Mouse (Mus musculus): Measurements from ENCODE around the gene Tfe3. TPM values are rescaled to one million over a fixed set of nuclear protein-coding genes. Genes with fewer than 3 reads are reported as not detected.
A peak's percentile ranks its signal among the peaks of the same experiment; 100 is the strongest.
"Not testable (repeated sequence)": the region's sequence is repeated elsewhere in the genome, so short reads cannot be mapped to it uniquely, and the experiment has no call there.

Tfe3 gene
- polyA plus RNA-seq, 1 experiment from 2014 or later = 30.5 TPM

DNA sequence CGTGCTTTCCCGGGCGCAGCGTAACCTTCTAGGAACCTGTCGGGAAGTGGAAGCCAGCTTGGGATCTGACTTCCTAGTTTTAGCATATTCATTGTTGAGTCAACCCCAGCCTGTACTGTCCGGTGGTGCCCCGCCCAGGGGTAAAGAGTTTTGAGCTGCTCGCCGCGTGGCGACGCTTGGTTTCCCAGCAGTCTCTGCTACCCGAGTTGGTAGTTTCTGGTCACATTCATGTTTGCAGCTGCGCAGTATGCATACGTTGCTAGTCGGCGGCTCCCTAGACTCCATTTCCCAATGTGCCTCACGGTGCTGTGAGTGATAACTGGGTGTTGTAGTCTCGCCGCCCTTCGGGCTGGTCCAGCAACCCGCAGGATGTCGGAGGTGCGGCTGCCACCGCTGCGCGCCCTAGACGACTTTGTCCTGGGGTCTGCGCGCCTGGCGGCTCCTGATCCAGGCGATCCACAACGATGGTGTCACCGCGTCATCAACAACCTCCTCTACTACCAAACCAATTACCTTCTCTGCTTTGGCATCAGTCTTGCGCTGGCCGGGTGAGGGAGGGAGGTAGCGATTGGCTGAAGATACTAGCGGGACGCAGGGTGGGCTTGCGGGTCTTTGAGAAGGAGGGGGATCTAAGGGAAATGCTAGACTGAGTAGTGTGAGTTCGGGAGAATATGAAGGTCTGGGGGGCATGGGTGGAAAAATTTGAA, 34.0 kb upstream of the Tfe3 start, which contains the start of gene Praf2:
TSS of gene Praf2 (plus strand) at position 225 of the 707 bp plus-strand sequence.
- peak within 1 kb of the TSS; percentile 52 for H3K4me3 ChIP-seq
- no peaks in the 10 kb centered on the region for H3K9me3 ChIP-seq
- no peaks in the 10 kb centered on the region for H3K27me3 ChIP-seq
- peak within 1 kb of the TSS; percentile 59 for H3K27ac ChIP-seq
- H3K9ac ChIP-seq = peak within 1 kb of the TSS; percentile 54
- peaks cover 6% of the 10 kb centered on the region for H3K4me1 ChIP-seq
- H3K36me3 ChIP-seq = 0 out of 2 replicates have a peak, but pooled peaks cover 3% of the 10 kb centered on the region
- H3K4me2 ChIP-seq = peak within 1 kb of the TSS; percentile 54
- ATAC-seq (ENCODE audit: borderline replicate concordance, extremely low read depth, low FRiP score, low TSS enrichment) = peak; percentile 91
- WGBS = 11% methylated on average over 42 of the region's 42 CpGs

DNA sequence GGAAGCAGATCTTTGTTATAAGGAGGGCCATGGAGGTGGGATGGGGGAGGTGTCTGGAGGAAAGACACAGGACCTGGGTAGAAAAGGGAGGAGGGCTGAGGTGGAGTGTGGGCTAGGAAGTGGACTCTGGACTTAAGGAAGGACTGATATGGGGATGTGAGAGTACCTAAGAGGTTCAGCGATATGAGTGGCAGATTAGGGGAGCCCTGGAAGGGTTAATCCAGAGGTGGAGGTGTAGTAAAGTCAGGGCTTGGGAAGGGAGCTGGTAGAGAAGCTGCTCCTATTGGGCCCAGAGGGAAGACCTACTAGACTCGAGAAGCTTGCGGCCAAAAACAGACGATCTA, 33.5 kb upstream of the Tfe3 start:
- peak overlapping the region; percentile 54 for H3K4me2 ChIP-seq
- WGBS = 24% methylated on average over 4 of the region's 4 CpGs
- H3K9ac ChIP-seq = peak overlapping the region; percentile 54

DNA sequence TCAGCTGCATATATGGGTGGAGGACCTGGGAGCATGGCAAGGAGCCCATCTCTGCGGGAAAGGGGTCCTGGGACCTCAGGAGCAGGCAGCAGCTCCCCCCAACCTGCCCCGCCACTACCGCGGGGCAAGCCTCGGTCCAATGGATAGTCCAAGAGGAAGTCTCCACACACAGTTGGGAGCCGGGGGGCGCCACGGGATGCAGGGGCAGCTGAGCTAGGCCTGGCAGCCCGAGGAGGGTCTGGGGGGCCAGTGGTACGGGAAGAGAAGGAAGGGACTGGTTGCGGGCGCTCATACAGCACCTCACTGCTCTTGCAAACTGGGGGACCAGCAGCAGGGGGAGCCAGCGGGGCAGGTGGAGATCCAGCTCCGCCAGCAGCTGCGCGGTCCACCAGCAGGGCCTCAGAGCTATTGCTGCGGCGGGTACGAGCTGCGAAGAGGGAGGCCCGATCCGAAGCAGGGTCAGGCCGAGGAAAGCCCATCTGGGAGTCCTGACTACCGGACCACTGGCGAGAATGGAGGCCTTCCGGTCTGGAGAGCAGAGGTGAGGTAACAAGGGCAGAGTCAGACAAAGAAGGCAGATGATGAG, 28.7 kb upstream of the Tfe3 start:
- H3K9me3 ChIP-seq = no peaks in the 10 kb centered on the region
- no peak overlapping the region for H3K4me3 ChIP-seq
- WGBS = 29% methylated on average over 25 of the region's 26 CpGs
- H3K4me1 ChIP-seq = no peaks in the 10 kb centered on the region
- no peak overlapping the region for H3K9ac ChIP-seq
- no peak for ATAC-seq (ENCODE audit: borderline replicate concordance, extremely low read depth, low FRiP score, low TSS enrichment)
- H3K27me3 ChIP-seq = no peaks in the 10 kb centered on the region
- H3K27ac ChIP-seq = no peak overlapping the region
- no peaks in the 10 kb centered on the region for H3K36me3 ChIP-seq
- no peak overlapping the region for H3K4me2 ChIP-seq

More for the DNA sequence above, 33.5 kb upstream of the Tfe3 start:
- H3K27ac ChIP-seq = no peak overlapping the region
- H3K27me3 ChIP-seq = no peaks in the 10 kb centered on the region
- H3K4me1 ChIP-seq = peaks cover 6% of the 10 kb centered on the region; the same call in 1 of the 2 replicates
- peak; percentile 25; the same call in 1 of the 2 replicates for ATAC-seq (ENCODE audit: borderline replicate concordance, extremely low read depth, low FRiP score, low TSS enrichment)
- H3K9me3 ChIP-seq = no peaks in the 10 kb centered on the region
- peak overlapping the region; percentile 52 for H3K4me3 ChIP-seq
- 0 out of 2 replicates have a peak, but pooled peaks cover 3% of the 10 kb centered on the region for H3K36me3 ChIP-seq

GRCm38 (mm10) chrX:7739336-7740081, 22.9 kb upstream of the Tfe3 start:
- peak; percentile 66; the same call in 1 of the 2 replicates for ATAC-seq (ENCODE audit: borderline replicate concordance, extremely low read depth, low FRiP score, low TSS enrichment)
- Histone ChIP-seq H3K4me2 (peak overlapping the region; percentile 41), H3K9me3 (no peaks in the 10 kb centered on the region), H3K36me3 (no peaks in the 10 kb centered on the region), H3K9ac (no peak overlapping the region), H3K27ac (peak overlapping the region; percentile 75), H3K27me3 (no peaks in the 10 kb centered on the region), H3K4me1 (no peaks in the 10 kb centered on the region), H3K4me3 (peak overlapping the region; percentile 26)
- 47% methylated on average over 14 of the region's 14 CpGs for WGBS

GRCm38 (mm10) chrX:7740082-7740819, 22.1 kb upstream of the Tfe3 start:
- H3K27ac ChIP-seq = peak overlapping the region; percentile 75
- 39% methylated on average over 10 of the region's 10 CpGs for WGBS
- 0 out of 2 replicates have a peak, but pooled peaks have one; percentile 43 for ATAC-seq (ENCODE audit: borderline replicate concordance, extremely low read depth, low FRiP score, low TSS enrichment)

DNA sequence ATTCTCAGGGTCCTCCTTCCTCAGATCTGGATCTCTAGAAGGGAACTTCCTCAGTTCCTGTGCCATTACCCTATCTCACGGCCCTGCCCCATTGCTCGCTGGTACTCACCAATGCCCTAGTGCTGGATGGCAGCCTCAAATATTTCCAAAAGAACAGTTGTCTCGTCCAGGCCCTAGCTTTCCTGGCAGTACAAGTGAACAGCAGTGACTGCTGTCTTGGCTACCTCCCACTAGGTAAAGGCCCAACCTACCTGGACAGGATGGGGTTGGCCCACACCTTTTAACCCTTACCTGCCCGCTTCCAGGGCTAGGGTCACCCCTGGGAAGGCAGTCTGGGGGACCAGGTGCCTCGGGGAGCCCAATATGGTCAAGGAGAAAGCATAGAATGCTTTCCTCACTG, 21.3 kb upstream of the Tfe3 start:
- ATAC-seq (ENCODE audit: borderline replicate concordance, extremely low read depth, low FRiP score, low TSS enrichment) = no peak
- no peaks in the 10 kb centered on the region for H3K4me1 ChIP-seq
- no peaks in the 10 kb centered on the region for H3K27me3 ChIP-seq
- no peaks in the 10 kb centered on the region for H3K9me3 ChIP-seq
- H3K36me3 ChIP-seq = no peaks in the 10 kb centered on the region
- peak overlapping the region; percentile 41 for H3K4me2 ChIP-seq
- peak overlapping the region; percentile 75 for H3K27ac ChIP-seq
- no peak overlapping the region for H3K9ac ChIP-seq
- 63% methylated on average over 5 of the region's 5 CpGs for WGBS
- H3K4me3 ChIP-seq = peak overlapping the region; percentile 26

More at GRCm38 (mm10) chrX:7740082-7740819, 22.1 kb upstream of the Tfe3 start:
- H3K4me2 ChIP-seq = peak overlapping the region; percentile 41
- no peaks in the 10 kb centered on the region for H3K36me3 ChIP-seq
- no peaks in the 10 kb centered on the region for H3K9me3 ChIP-seq
- no peaks in the 10 kb centered on the region for H3K4me1 ChIP-seq
- H3K9ac ChIP-seq = no peak overlapping the region
- H3K4me3 ChIP-seq = peak overlapping the region; percentile 26
- no peaks in the 10 kb centered on the region for H3K27me3 ChIP-seq

DNA sequence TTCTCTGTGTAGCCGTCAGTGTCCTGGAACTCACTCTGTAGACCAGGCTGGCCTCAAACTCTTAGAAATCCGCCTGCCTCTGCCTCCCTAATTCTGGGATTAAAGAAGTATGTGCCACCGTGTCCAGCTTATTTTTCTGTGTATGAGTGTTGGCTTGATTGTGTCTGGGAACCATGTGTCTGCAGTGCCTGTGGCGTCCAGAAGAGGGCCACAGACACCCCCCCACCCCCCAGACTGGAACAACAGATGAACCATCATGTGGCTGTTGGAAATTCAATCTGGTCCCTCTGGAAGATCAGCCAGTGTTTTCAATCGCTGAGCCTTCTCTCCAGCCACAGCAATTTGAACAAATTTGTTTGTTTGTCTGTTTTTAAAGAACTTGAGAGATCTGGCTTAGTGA, 18.9 kb upstream of the Tfe3 start:
- H3K9ac ChIP-seq = no peak overlapping the region
- no peaks in the 10 kb centered on the region for H3K36me3 ChIP-seq
- no peaks in the 10 kb centered on the region for H3K4me1 ChIP-seq
- H3K4me2 ChIP-seq = no peak overlapping the region
- H3K27me3 ChIP-seq = no peaks in the 10 kb centered on the region
- H3K27ac ChIP-seq = no peak overlapping the region
- H3K4me3 ChIP-seq = no peak overlapping the region
- no peaks in the 10 kb centered on the region for H3K9me3 ChIP-seq
- no peak for ATAC-seq (ENCODE audit: borderline replicate concordance, extremely low read depth, low FRiP score, low TSS enrichment)
- 56% methylated on average over 5 of the region's 5 CpGs for WGBS

DNA sequence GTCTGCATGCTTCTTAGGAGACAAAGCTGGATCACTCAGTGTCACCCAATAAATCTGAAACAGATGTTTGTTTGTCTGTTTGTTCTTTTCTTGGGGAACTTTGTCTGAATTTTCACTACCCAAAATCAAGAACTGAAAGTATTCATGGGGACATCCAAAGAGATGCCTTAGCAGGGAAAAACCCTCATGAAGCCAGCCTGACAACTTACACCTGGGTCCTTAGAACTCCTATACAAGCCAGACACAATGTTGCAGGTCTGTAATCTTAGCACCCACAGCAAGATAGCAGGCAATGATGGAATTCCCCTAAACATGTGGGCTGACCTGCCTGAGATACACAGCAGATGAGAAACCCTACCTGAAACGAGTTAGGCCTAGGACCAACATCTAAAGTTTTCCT, 17.4 kb upstream of the Tfe3 start:
- H3K27ac ChIP-seq = no peak overlapping the region
- no peaks in the 10 kb centered on the region for H3K9me3 ChIP-seq
- H3K4me1 ChIP-seq = 0 out of 2 replicates have a peak, but pooled peaks cover 3% of the 10 kb centered on the region
- 53% methylated on average over 1 of the region's 1 CpGs for WGBS
- no peak for ATAC-seq (ENCODE audit: borderline replicate concordance, extremely low read depth, low FRiP score, low TSS enrichment)
- no peak overlapping the region for H3K9ac ChIP-seq
- no peak overlapping the region for H3K4me3 ChIP-seq
- no peaks in the 10 kb centered on the region for H3K36me3 ChIP-seq
- no peak overlapping the region for H3K4me2 ChIP-seq
- no peaks in the 10 kb centered on the region for H3K27me3 ChIP-seq

GRCm38 (mm10) chrX:7745429-7745828, 16.9 kb upstream of the Tfe3 start:
- H3K27me3 ChIP-seq = no peaks in the 10 kb centered on the region
- ATAC-seq (ENCODE audit: borderline replicate concordance, extremely low read depth, low FRiP score, low TSS enrichment) = no peak
- 0 out of 2 replicates have a peak, but pooled peaks cover 6% of the 10 kb centered on the region for H3K4me1 ChIP-seq
- no peak overlapping the region for H3K4me2 ChIP-seq
- H3K9me3 ChIP-seq = no peaks in the 10 kb centered on the region
- WGBS = 66% methylated on average over 8 of the region's 8 CpGs
- no peak overlapping the region for H3K27ac ChIP-seq
- no peaks in the 10 kb centered on the region for H3K36me3 ChIP-seq
- no peak overlapping the region for H3K9ac ChIP-seq
- H3K4me3 ChIP-seq = no peak overlapping the region

GRCm38 (mm10) chrX:7750432-7751116, 11.8 kb upstream of the Tfe3 start, which contains the start of gene Ccdc120:
Gene Ccdc120, minus strand, starts transcription at chrX:7750905.
- no peaks in the 10 kb centered on the region for H3K27me3 ChIP-seq
- H3K4me3 ChIP-seq = peak within 1 kb of the TSS; percentile 61
- ATAC-seq (ENCODE audit: borderline replicate concordance, extremely low read depth, low FRiP score, low TSS enrichment) = peak; percentile 86
- H3K9me3 ChIP-seq = no peaks in the 10 kb centered on the region
- H3K4me1 ChIP-seq = 0 out of 2 replicates have a peak, but pooled peaks cover 6% of the 10 kb centered on the region
- peak within 1 kb of the TSS; percentile 62 for H3K4me2 ChIP-seq
- H3K36me3 ChIP-seq = no peaks in the 10 kb centered on the region
- no peak within 1 kb of the TSS for H3K27ac ChIP-seq
- peak within 1 kb of the TSS; percentile 65 for H3K9ac ChIP-seq
- 7% methylated on average over 55 of the region's 56 CpGs for WGBS

DNA sequence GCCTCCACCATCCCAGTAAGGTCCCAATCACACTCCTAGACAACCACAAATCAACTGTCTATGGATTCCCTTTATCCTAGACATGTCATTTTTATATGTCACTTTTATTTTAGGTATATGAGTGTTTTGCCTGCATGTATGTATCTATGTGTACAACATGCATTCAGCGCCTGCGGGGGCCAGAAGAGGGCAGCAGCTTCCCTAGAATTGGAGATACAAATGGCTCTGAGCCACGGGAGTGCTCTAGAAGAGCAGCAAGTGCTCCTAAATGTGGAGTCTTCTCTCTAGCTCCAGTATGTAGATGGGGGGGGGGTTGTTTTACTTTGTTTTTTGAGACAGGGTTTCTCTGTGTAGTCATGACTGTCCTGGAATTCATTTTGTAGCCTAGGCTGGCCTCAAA, 8.7 kb upstream of the Tfe3 start:
- H3K4me3 ChIP-seq; H3K4me1 ChIP-seq; H3K27ac ChIP-seq; ATAC-seq (ENCODE audit: borderline replicate concordance, extremely low read depth, low FRiP score, low TSS enrichment); H3K4me2 ChIP-seq; H3K27me3 ChIP-seq; H3K9ac ChIP-seq; H3K9me3 ChIP-seq; H3K36me3 ChIP-seq: not testable (repeated sequence)
- 17% methylated on average over 3 of the region's 3 CpGs for WGBS

Measured in lung, embryonic 15.5 days (tissue).